Mouse (Mus musculus) cerebellum, adult 9-10 months (tissue): Measurements from ENCODE around the gene Magi2.

Source experiments
- DNase-seq: peaks from one replicate; pipeline ENCODE4 v3.0.0; 2022

Gene Magi2

GRCm38 (mm10) chr5:20406626-20407025 is 1179.8 kb downstream of the Magi2 start:
- no peak for DNase-seq

GRCm38 (mm10) chr5:20415320-20415719 is 1188.5 kb downstream of the Magi2 start:
- no peak for DNase-seq

- DNase-seq = no peak
Measured at GRCm38 (mm10) chr5:20417348-20417747, 1190.5 kb downstream of the Magi2 start.

GRCm38 (mm10) chr5:20432148-20432813 is 1205.4 kb downstream of the Magi2 start:
- no peak for DNase-seq

GRCm38 (mm10) chr5:20446471-20447174 is 1219.8 kb downstream of the Magi2 start:
- DNase-seq = peak; percentile 39

- no peak for DNase-seq
Measured at GRCm38 (mm10) chr5:20456106-20456505, 1229.3 kb downstream of the Magi2 start.

GRCm38 (mm10) chr5:20457742-20458510 is 1231.1 kb downstream of the Magi2 start:
- no peak for DNase-seq

GRCm38 (mm10) chr5:20461709-20462108 is 1234.9 kb downstream of the Magi2 start:
- no peak for DNase-seq

- peak; percentile 38 for DNase-seq
Measured at GRCm38 (mm10) chr5:20462376-20462775, 1235.5 kb downstream of the Magi2 start.

- DNase-seq = no peak
Measured at GRCm38 (mm10) chr5:20469721-20470120, 1242.9 kb downstream of the Magi2 start.

GRCm38 (mm10) chr5:20470466-20470865 is 1243.6 kb downstream of the Magi2 start:
- DNase-seq = no peak

- no peak for DNase-seq
Measured at GRCm38 (mm10) chr5:20484505-20484904, 1257.7 kb downstream of the Magi2 start.

- peak; percentile 6 for DNase-seq
Measured at GRCm38 (mm10) chr5:20491911-20492310, 1265.1 kb downstream of the Magi2 start.

- no peak for DNase-seq
Measured at GRCm38 (mm10) chr5:20492679-20493078, 1265.8 kb downstream of the Magi2 start.

- no peak for DNase-seq
Measured at GRCm38 (mm10) chr5:20494010-20494409, 1267.2 kb downstream of the Magi2 start.

- DNase-seq = no peak
Measured at GRCm38 (mm10) chr5:20496924-20497323, 1270.1 kb downstream of the Magi2 start.

GRCm38 (mm10) chr5:20499031-20499600 is 1272.3 kb downstream of the Magi2 start:
- DNase-seq = no peak

GRCm38 (mm10) chr5:20508609-20509008 is 1281.8 kb downstream of the Magi2 start:
- no peak for DNase-seq

GRCm38 (mm10) chr5:20509606-20510005 is 1282.8 kb downstream of the Magi2 start:
- no peak for DNase-seq

GRCm38 (mm10) chr5:20512377-20513126 is 1285.7 kb downstream of the Magi2 start:
- DNase-seq = no peak

- no peak for DNase-seq
Measured at GRCm38 (mm10) chr5:20521639-20522038, 1294.8 kb downstream of the Magi2 start.

GRCm38 (mm10) chr5:20522047-20522446 is 1295.2 kb downstream of the Magi2 start:
- no peak for DNase-seq

GRCm38 (mm10) chr5:20523776-20524175 is 1296.9 kb downstream of the Magi2 start:
- DNase-seq = no peak
